Mouse (Mus musculus) spleen, adult 2 months (tissue): ENCODE data around the gene Tmem102. TPM values are rescaled to one million over a fixed set of nuclear protein-coding genes. Genes with fewer than 3 reads are reported as not detected.
A peak's percentile ranks its signal among the peaks of the same experiment; 100 is the strongest.

Experiments
- DNase-seq, 2 experiments: peaks; one replicate each; pipeline versions ENCODE4 v3.0.0 to v3.0.0-alpha.2; 2012 to 2021; ENCODE audit warnings: low spot score in 2 of 2, low read depth in 1 of 2
- H3K27ac ChIP-seq: fragments of 200-500 bp; 2 replicates; pipeline ENCODE4 v1.5.1; 2012; ENCODE audit warnings: low read length, inconsistent platforms; ENCODE audit not compliant: insufficient read depth
- H3K27me3 ChIP-seq: fragments of 200-500 bp; 2 replicates; pipeline ENCODE4 v1.6.1; 2012; ENCODE audit warnings: mild to moderate bottlenecking, moderate library complexity, low read length, inconsistent platforms; ENCODE audit not compliant: control insufficient read depth, insufficient read depth
- H3K36me3 ChIP-seq: fragments of 200-500 bp; 2 replicates; pipeline ENCODE4 v1.6.1; 2012; ENCODE audit warnings: mild to moderate bottlenecking, low read length, inconsistent platforms; ENCODE audit not compliant: control insufficient read depth, insufficient read depth
- H3K4me1 ChIP-seq: fragments of 200-500 bp; 2 replicates; pipeline ENCODE4 v1.6.1; 2011; ENCODE audit warnings: inconsistent platforms; ENCODE audit not compliant: control insufficient read depth, insufficient read depth, insufficient read length
- H3K4me3 ChIP-seq: fragments of 200-500 bp; 2 replicates; pipeline ENCODE4 v1.5.1; 2011; ENCODE audit warnings: mild to moderate bottlenecking, inconsistent platforms; ENCODE audit not compliant: insufficient read depth, insufficient read length; ENCODE audit errors: extremely low read depth
- CTCF ChIP-seq: fragments of 200-500 bp; IDR thresholded peaks from 2 replicates; pipeline ENCODE4 v1.5.1; 2011; ENCODE audit warnings: mild to moderate bottlenecking, inconsistent platforms; ENCODE audit not compliant: insufficient read depth, insufficient read length, insufficient replicate concordance; ENCODE audit errors: extremely low read depth
- POLR2A ChIP-seq: fragments of 200-500 bp; IDR thresholded peaks from 2 replicates; pipeline ENCODE4 v1.6.1; 2011; ENCODE audit warnings: low read depth, low read length, inconsistent platforms
- WGBS: fragments of 180-500 bp; shearing (Covaris S2); methylation state at CpG from one replicate; pipeline ENCODE4 v1.1.7; 2018; 5-methylcytosine and 5-hydroxymethylcytosine counted together
- polyA plus RNA-seq: library from polyadenylated mRNA; depleted of rRNA; stranded (reverse); fragments of >200 nt; gene quantifications from 2 replicates; pipeline ENCODE4 v1.2.3, GENCODE M21; 2012

The Tmem102 gene
- polyA plus RNA-seq, 1 experiment = 0.23 TPM

DNA sequence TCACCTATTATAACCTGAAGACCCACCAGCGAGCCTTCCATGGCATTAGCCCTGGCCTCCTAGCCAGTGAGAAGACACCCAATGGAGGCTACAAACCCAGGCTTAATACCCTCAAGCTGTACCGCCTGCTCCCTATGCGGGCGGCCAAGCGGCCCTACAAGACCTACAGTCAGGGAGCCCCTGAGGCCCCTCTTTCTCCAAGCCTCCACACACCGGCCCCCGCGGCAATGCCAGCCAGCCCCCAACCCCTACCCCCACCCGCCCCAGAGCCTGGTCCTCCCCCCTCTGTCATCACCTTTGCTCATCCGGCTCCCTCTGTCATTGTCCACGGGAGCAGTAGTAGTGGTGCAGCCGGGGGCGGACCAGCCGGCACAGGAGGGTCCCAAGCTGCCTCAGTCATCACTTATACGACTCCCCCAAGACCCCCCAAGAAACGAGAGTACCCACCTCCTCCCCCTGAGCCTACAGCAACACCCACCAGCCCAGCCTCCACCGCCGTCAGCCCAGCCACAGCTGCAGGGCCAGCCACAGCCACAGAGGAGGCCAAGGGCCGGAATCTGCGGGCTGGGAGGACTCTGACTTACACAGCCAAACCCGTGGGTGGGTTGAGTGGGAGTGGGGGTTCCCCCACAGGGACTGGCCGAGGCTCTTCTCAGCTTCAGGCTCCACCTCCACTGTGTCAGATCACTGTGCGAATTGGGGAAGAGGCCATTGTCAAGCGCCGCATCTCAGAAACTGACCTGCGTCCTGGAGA lies 27.7 kb downstream of the Tmem102 start:
- DNase-seq = no peak
- WGBS = 68% methylated on average over 26 of the region's 26 CpGs
- H3K36me3 ChIP-seq = peaks cover 15% of the 10 kb centered on the region
- H3K27ac ChIP-seq = no peak overlapping the region
- TF ChIP-seq POLR2A (no peak), CTCF (no peak)
- no peaks in the 10 kb centered on the region for H3K27me3 ChIP-seq
- H3K4me1 ChIP-seq = peaks cover 22% of the 10 kb centered on the region
- no peak overlapping the region for H3K4me3 ChIP-seq

DNA sequence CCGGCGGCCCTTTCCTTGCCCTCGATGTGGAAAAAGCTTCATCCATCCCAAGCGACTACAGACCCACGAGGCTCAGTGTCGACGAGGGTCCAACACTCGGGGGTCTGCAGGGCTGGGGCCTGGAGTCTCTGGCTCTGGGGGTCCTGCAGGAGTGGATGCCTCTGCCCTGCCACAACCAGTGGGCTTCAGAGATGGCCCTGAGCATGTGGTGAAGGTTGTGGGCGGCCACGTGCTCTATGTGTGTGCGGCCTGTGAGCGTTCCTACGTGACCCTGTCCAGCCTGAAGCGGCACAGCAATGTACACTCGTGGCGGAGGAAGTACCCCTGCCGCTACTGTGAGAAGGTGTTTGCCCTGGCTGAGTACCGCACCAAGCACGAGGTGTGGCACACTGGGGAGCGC lies 28.9 kb downstream of the Tmem102 start:
- no peak for TF ChIP-seq CTCF
- TF ChIP-seq POLR2A = no peak
- no peak overlapping the region for H3K4me3 ChIP-seq
- peaks cover 22% of the 10 kb centered on the region for H3K4me1 ChIP-seq
- no peaks in the 10 kb centered on the region for H3K27me3 ChIP-seq
- DNase-seq = no peak
- no peak overlapping the region for H3K27ac ChIP-seq
- peaks cover 15% of the 10 kb centered on the region for H3K36me3 ChIP-seq
- WGBS = 90% methylated on average over 20 of the region's 20 CpGs

DNA sequence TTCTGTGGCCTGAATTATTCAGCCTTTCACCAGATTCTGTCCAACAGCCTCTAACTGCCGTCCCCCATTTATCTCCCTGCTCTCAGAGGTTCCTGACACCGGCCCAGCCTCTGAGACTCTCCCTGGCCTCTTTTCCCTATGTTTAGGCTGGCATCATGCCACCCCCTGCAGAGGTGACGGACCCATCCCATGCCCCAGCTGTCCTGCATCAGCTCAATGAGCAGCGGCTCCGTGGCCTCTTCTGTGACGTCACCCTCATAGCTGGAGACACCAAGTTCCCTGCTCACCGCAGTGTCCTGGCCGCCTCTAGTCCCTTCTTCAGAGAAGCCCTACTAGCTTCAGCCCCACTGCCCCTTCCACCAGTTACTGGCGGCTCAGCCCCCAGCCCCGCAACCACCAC lies 29.7 kb downstream of the Tmem102 start:
- peak overlapping the region; percentile 43; the same call in 1 of the 2 replicates for H3K27ac ChIP-seq
- 89% methylated on average over 10 of the region's 10 CpGs for WGBS
- no peak for DNase-seq
- H3K36me3 ChIP-seq = peaks cover 15% of the 10 kb centered on the region
- no peak for TF ChIP-seq CTCF
- TF ChIP-seq POLR2A = no peak
- peaks cover 22% of the 10 kb centered on the region for H3K4me1 ChIP-seq
- H3K27me3 ChIP-seq = no peaks in the 10 kb centered on the region
- H3K4me3 ChIP-seq = no peak overlapping the region

DNA sequence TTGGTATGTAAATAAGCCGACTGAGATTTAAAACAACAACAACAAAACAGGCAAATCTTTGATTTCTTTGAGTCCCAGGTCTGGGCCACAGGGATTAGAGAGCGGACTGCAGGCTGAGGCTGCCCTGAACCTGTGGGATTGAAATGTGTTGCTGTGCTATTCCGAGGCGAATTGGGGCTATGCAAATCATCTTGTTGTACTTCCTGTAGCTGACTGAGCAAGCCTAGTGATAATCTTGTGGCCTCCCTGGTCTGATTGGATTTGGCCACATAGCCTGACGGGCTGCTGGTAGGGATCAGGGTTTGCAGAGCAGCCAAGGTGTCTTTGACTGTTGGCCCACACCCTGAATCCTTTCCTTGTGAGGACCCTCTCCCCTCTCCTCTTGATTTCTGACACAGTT lies 30.5 kb downstream of the Tmem102 start:
- no peak overlapping the region for H3K4me3 ChIP-seq
- peaks cover 15% of the 10 kb centered on the region for H3K36me3 ChIP-seq
- WGBS = 41% methylated on average over 5 of the region's 5 CpGs
- no peak for DNase-seq
- H3K27ac ChIP-seq = peak overlapping the region; percentile 43
- TF ChIP-seq POLR2A = no peak; the same call in 1 of the 2 replicates
- no peak for TF ChIP-seq CTCF
- no peaks in the 10 kb centered on the region for H3K27me3 ChIP-seq
- H3K4me1 ChIP-seq = peaks cover 22% of the 10 kb centered on the region

DNA sequence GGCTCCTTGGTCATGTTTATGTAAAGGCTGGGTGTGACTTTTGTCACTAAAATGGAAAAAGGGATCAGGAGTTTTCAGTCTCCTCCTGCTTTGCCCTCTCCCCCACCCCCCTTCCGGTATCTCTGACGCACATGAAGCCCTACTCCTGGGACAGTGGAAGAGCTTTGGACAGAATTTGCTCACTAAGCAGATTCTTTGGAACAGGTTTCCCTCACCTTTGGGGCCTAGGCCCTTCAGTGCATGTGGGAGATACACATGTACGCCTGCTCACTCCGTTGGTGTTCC lies 37.9 kb downstream of the Tmem102 start:
- H3K27ac ChIP-seq = no peak overlapping the region; the same call in 1 of the 2 replicates
- H3K4me1 ChIP-seq = peaks cover 13% of the 10 kb centered on the region
- DNase-seq = no peak
- no peak overlapping the region for H3K4me3 ChIP-seq
- no peaks in the 10 kb centered on the region for H3K27me3 ChIP-seq
- no peaks in the 10 kb centered on the region for H3K36me3 ChIP-seq
- 79% methylated on average over 4 of the region's 4 CpGs for WGBS
- TF ChIP-seq POLR2A (no peak), CTCF (no peak)

DNA sequence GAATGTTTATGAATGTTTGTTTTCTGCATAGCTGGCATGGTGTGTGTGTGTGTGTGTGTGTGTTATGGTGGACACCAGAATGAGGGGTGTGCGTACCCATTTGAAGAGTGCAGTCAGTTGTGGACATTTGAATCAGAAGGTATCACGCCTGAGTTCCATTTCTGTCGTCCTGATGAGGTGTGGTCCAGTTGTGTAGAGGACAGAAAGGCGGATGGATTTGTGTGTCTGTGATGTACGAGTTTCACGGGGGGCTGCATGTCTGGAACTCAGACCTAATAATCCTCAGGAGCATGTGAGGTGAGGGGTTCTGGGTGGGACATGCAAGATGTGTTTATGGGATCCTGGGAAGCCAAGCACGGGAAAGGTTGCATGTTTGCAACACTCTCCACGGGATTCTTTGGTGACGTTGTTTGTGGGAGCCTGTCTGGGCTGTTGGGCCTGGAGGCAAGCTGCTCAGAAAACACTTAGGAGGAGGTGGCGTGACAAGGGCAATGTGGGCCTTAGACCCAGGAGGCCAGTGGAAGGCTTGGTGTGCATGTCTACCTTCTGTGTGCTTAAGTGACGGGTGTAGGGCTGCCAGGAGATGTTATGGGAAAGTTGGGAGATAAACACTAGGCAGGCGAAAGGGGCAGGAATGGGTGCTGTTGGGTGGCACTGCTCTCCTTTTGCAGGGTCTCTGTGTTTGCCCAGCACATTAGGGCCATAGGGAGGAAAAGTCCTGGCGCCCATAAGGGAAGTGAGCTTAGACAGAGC lies 38.4 kb downstream of the Tmem102 start:
- peak overlapping the region; percentile 92 for H3K4me3 ChIP-seq
- DNase-seq = no peak
- WGBS = 81% methylated on average over 13 of the region's 13 CpGs
- peaks cover 13% of the 10 kb centered on the region for H3K4me1 ChIP-seq
- no peaks in the 10 kb centered on the region for H3K36me3 ChIP-seq
- H3K27ac ChIP-seq = peak overlapping the region; percentile 17; the same call in 1 of the 2 replicates
- TF ChIP-seq CTCF = no peak
- TF ChIP-seq POLR2A = no peak
- H3K27me3 ChIP-seq = no peaks in the 10 kb centered on the region
